Mouse (Mus musculus) lung, embryonic 14.5 days (tissue): ENCODE results near the gene Slitrk2. TPM values are rescaled to one million over a fixed set of nuclear protein-coding genes. Genes with fewer than 3 reads are reported as not detected.

Experiments used
- ATAC-seq: fragments of 200-750 bp; cut with Nextera tagmentation; 2 replicates; pipeline ENCODE4 v1.8.0; 2017; ENCODE audit warnings: mild to moderate bottlenecking, moderate TSS enrichment, moderate library complexity; ENCODE audit not compliant: insufficient read depth
- DNase-seq: peaks from one replicate; pipeline ENCODE4 v3.0.0-alpha.2; 2015
- H3K27ac ChIP-seq: fragments of 300-500 bp; sonication (generic); 2 replicates; pipeline ENCODE4 v1.5.1; 2014; ENCODE audit warnings: low read depth, mild to moderate bottlenecking, moderate library complexity
- H3K27me3 ChIP-seq: fragments of 300-500 bp; sonication (generic); 2 replicates; pipeline ENCODE4 v1.6.1; 2014; ENCODE audit warnings: low read length, control low read depth; ENCODE audit not compliant: insufficient read depth
- H3K36me3 ChIP-seq: fragments of 300-500 bp; sonication (generic); 2 replicates; pipeline ENCODE4 v1.6.1; 2014; ENCODE audit warnings: control low read depth; ENCODE audit not compliant: insufficient read depth
- H3K4me1 ChIP-seq: fragments of 300-500 bp; sonication (generic); 2 replicates; pipeline ENCODE4 v1.6.1; 2014; ENCODE audit warnings: antibody characterized with exemption, control low read depth; ENCODE audit not compliant: insufficient read depth
- H3K4me2 ChIP-seq: fragments of 300-500 bp; sonication (generic); 2 replicates; pipeline ENCODE4 v1.6.1; 2014; ENCODE audit warnings: mild to moderate bottlenecking
- H3K4me3 ChIP-seq: fragments of 300-500 bp; sonication (generic); 2 replicates; pipeline ENCODE4 v1.5.1; 2014; ENCODE audit warnings: low read depth, low read length
- H3K9ac ChIP-seq: fragments of 300-500 bp; sonication (generic); 2 replicates; pipeline ENCODE4 v1.6.1; 2014
- H3K9me3 ChIP-seq: fragments of 300-500 bp; sonication (generic); 2 replicates; pipeline ENCODE4 v1.6.1; 2016; ENCODE audit warnings: low read depth, low read length, control low read depth
- CTCF ChIP-seq: IDR thresholded peaks from 2 replicates; pipeline ENCODE4 v1.5.1; 2016; ENCODE audit warnings: antibody characterized with exemption, low read depth
- WGBS: fragments of 180-500 bp; shearing (Covaris S2); extraction: QIAGEN DNeasy Blood & Tissue Kit; methylation state at CpG from one replicate; pipeline ENCODE4 v1.1.7; 2014; 5-methylcytosine and 5-hydroxymethylcytosine counted together
- polyA plus RNA-seq: library from polyadenylated mRNA; unstranded; fragments of >200 nt; fragmentation: Nextera tagmentation; extraction: Ambion mirVana; gene quantifications from 2 replicates; pipeline ENCODE4 v1.2.1, GENCODE M21; 2014

Slitrk2 gene
- 0.17 and 0.23 TPM in 2 replicates for polyA plus RNA-seq

- H3K27me3 ChIP-seq, result no peaks in the 10 kb centered on the region
- ATAC-seq, result peak; percentile 61; the same call in 1 of the 2 replicates
- H3K9me3 ChIP-seq, result no peaks in the 10 kb centered on the region
- H3K4me2 ChIP-seq, result peak within 1 kb of the TSS; percentile 54
- no peak within 1 kb of the TSS for H3K27ac ChIP-seq
- 16% methylated on average over 20 of the region's 25 CpGs for WGBS
- H3K36me3 ChIP-seq, result no peaks in the 10 kb centered on the region
- TF ChIP-seq CTCF, result no peak
- H3K4me1 ChIP-seq, result no peaks in the 10 kb centered on the region
- H3K4me3 ChIP-seq, result 0 out of 2 replicates have a peak within 1 kb of the TSS, but pooled peaks have one; percentile 15
- peak; percentile 50 for DNase-seq
- H3K9ac ChIP-seq, result no peak within 1 kb of the TSS
These were observed at the start of gene Slitrk2 for GRCm38 (mm10) chrX:66648911-66649620. Gene Slitrk2, plus strand, starts transcription at chrX:66649318.

GRCm38 (mm10) chrX:66605490-66605889, 43.6 kb upstream of the Slitrk2 start:
- H3K36me3 ChIP-seq, result no peaks in the 10 kb centered on the region
- H3K4me2 ChIP-seq, result no peak overlapping the region
- H3K4me1 ChIP-seq, result no peaks in the 10 kb centered on the region
- H3K9ac ChIP-seq, result no peak overlapping the region
- H3K9me3 ChIP-seq, result no peaks in the 10 kb centered on the region
- no peak for DNase-seq
- H3K27me3 ChIP-seq, result no peaks in the 10 kb centered on the region
- ATAC-seq, result no peak
- no peak overlapping the region for H3K27ac ChIP-seq
- no peak for TF ChIP-seq CTCF
- H3K4me3 ChIP-seq, result no peak overlapping the region
- 73% methylated on average over 3 of the region's 3 CpGs for WGBS

GRCm38 (mm10) chrX:66652455-66653144, 3.5 kb downstream of the Slitrk2 start:
- ATAC-seq (peak; percentile 93), DNase-seq (peak; percentile 55)
- TF ChIP-seq CTCF, result no peak
- Histone ChIP-seq H3K36me3 (no peaks in the 10 kb centered on the region), H3K9me3 (no peaks in the 10 kb centered on the region), H3K27me3 (no peaks in the 10 kb centered on the region), H3K4me2 (peak overlapping the region; percentile 61), H3K27ac (no peak overlapping the region), H3K4me1 (no peaks in the 10 kb centered on the region), H3K4me3 (peak overlapping the region; percentile 29), H3K9ac (no peak overlapping the region; the same call in 1 of the 2 replicates)
- WGBS, result 5% methylated on average over 20 of the region's 21 CpGs

DNA sequence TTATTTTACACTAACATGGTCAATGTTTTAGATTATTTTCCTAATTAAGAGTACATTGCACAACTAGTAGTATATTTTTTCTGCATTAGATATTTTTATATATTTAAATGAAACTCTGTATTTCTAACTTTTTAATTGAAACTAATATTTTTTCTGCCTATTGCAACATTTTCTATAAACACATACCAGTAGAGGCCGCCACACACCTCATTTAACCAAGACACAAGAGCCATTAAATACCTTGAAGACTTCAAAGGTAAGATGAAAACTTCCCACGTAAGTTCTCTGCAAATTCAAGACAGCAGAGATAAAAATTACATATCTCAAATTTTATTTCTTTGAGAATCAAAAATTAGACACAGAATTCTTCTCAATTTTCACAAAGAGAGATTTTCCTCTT, 8.2 kb downstream of the Slitrk2 start:
- H3K4me3 ChIP-seq, result no peak overlapping the region
- no peak overlapping the region for H3K9ac ChIP-seq
- H3K36me3 ChIP-seq, result no peaks in the 10 kb centered on the region
- 24% methylated on average over 2 of the region's 2 CpGs for WGBS
- TF ChIP-seq CTCF, result no peak
- no peak for ATAC-seq
- no peaks in the 10 kb centered on the region for H3K9me3 ChIP-seq
- H3K27ac ChIP-seq, result no peak overlapping the region
- no peaks in the 10 kb centered on the region for H3K27me3 ChIP-seq
- H3K4me1 ChIP-seq, result no peaks in the 10 kb centered on the region
- no peak overlapping the region for H3K4me2 ChIP-seq
- DNase-seq, result peak; percentile 23

DNA sequence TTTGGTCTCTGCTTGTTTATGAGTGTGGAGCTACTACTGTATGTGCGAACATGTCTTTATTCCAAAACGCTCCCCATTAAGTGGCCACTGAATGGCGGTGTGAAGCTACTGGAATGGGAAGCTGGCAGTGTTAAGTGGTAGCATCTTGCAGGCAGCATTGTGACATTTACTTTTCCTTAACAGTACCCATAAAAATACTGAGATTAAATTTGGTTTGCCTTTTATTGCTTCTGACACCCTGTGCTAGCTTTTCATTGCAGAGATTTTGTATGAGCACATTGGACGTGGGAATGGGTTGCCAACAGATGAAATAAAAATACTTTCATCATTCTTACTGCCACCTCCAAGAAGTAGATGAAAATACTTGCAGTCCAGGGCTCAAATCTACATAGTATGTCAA, 27.8 kb downstream of the Slitrk2 start:
- Histone ChIP-seq H3K4me1 (no peaks in the 10 kb centered on the region), H3K27ac (no peak overlapping the region), H3K4me3 (no peak overlapping the region), H3K9ac (no peak overlapping the region), H3K4me2 (no peak overlapping the region), H3K36me3 (no peaks in the 10 kb centered on the region), H3K27me3 (no peaks in the 10 kb centered on the region), H3K9me3 (no peaks in the 10 kb centered on the region)
- WGBS, result 85% methylated on average over 4 of the region's 4 CpGs
- DNase-seq (no peak), ATAC-seq (no peak)
- no peak for TF ChIP-seq CTCF

DNA sequence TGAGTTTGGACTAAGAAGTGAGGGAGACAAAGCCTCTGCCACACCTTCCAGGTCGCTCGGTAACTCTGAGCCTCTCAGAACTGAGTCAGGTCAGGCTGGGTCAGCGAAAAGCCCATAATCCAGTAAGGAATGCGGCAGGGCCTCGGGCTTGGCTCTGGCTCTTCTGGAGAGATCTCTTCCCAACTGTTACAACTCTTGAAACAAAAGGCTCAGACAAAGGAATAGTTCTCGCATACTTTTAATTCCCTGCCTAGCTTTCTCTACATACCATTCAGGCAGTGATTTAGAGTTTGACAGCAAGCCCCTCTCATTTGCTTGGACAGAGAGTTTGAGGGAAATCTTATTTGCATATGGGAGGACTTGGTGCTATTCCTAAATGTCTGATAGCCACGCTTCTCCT, 29.5 kb downstream of the Slitrk2 start:
- H3K4me1 ChIP-seq, result no peaks in the 10 kb centered on the region
- ATAC-seq, result no peak
- DNase-seq, result no peak
- no peaks in the 10 kb centered on the region for H3K27me3 ChIP-seq
- no peaks in the 10 kb centered on the region for H3K9me3 ChIP-seq
- TF ChIP-seq CTCF, result no peak
- H3K36me3 ChIP-seq, result no peaks in the 10 kb centered on the region
- no peak overlapping the region for H3K27ac ChIP-seq
- no peak overlapping the region for H3K4me2 ChIP-seq
- H3K4me3 ChIP-seq, result no peak overlapping the region
- H3K9ac ChIP-seq, result no peak overlapping the region
- WGBS, result 33% methylated on average over 7 of the region's 7 CpGs
